Mouse (Mus musculus) liver, adult 2 months (tissue): Measurements from ENCODE around the gene Pcp2. TPM values are rescaled to one million over a fixed set of nuclear protein-coding genes. Genes with fewer than 3 reads are reported as not detected.
A peak's percentile ranks its signal among the peaks of the same experiment; 100 is the strongest.

Experiments
- DNase-seq: peaks from one replicate; pipeline ENCODE4 v3.0.0-alpha.2; 2011; ENCODE audit warnings: low read depth, low spot score; ENCODE audit errors: extremely low read depth
- H3K27ac ChIP-seq: fragments of 200-500 bp; replicated peaks from 2 replicates; pipeline ENCODE4 v1.5.1; 2012; ENCODE audit warnings: low read depth, mild to moderate bottlenecking, control low read depth, inconsistent platforms, low read length; ENCODE audit not compliant: insufficient read depth
- H3K27me3 ChIP-seq: fragments of 200-500 bp; 2 replicates; pipeline ENCODE4 v1.6.1; 2012; ENCODE audit warnings: mild to moderate bottlenecking, moderate library complexity, low read length, inconsistent platforms; ENCODE audit not compliant: control insufficient read depth, insufficient read depth
- H3K36me3 ChIP-seq: fragments of 200-500 bp; 2 replicates; pipeline ENCODE4 v1.6.1; 2012; ENCODE audit warnings: low read length, inconsistent platforms; ENCODE audit not compliant: control insufficient read depth, insufficient read depth
- H3K4me1 ChIP-seq: fragments of 200-500 bp; 2 replicates; pipeline ENCODE4 v1.6.1; 2011; ENCODE audit warnings: low read length; ENCODE audit not compliant: control insufficient read depth, insufficient read depth
- H3K4me3 ChIP-seq: fragments of 200-500 bp; 2 replicates; pipeline ENCODE4 v1.5.1; 2011; ENCODE audit warnings: low read depth, mild to moderate bottlenecking, control low read depth, low read length, moderate library complexity; ENCODE audit not compliant: insufficient read depth
- H3K79me2 ChIP-seq: fragments of 200-500 bp; 2 replicates; pipeline ENCODE4 v1.6.1; 2012; ENCODE audit warnings: inconsistent platforms, mild to moderate bottlenecking, low read length, moderate library complexity; ENCODE audit not compliant: control insufficient read depth, insufficient read depth
- H3K9ac ChIP-seq: fragments of 200-500 bp; 2 replicates; pipeline ENCODE4 v1.6.1; 2012; ENCODE audit warnings: low read depth, mild to moderate bottlenecking, control low read depth, inconsistent platforms, low read length
- CTCF ChIP-seq: fragments of 200-500 bp; IDR thresholded peaks from 2 replicates; pipeline ENCODE4 v1.5.1; 2011; ENCODE audit warnings: low read depth, low read length, control low read depth
- POLR2A ChIP-seq: fragments of 200-500 bp; IDR thresholded peaks from 2 replicates; pipeline ENCODE4 v1.6.1; 2011; ENCODE audit warnings: low read length, control low read depth; ENCODE audit not compliant: insufficient read depth; ENCODE audit errors: extremely low read depth
- WGBS: fragments of 180-500 bp; shearing (Covaris S2); methylation state at CpG from one replicate; pipeline ENCODE4 v1.1.7; 2018; 5-methylcytosine and 5-hydroxymethylcytosine counted together
- polyA plus RNA-seq: library from polyadenylated mRNA; depleted of rRNA; stranded (reverse); fragments of >200 nt; gene quantifications from 2 replicates; pipeline ENCODE4 v1.2.3, GENCODE M21; 2012
- total RNA-seq: library from RNA; depleted of rRNA; stranded (reverse); fragments of >200 nt; gene quantifications from 2 replicates; pipeline ENCODE4 v1.2.3, GENCODE M21; 2014

Gene Pcp2
- total and polyA plus RNA-seq, 2 experiments, result not detected

DNA sequence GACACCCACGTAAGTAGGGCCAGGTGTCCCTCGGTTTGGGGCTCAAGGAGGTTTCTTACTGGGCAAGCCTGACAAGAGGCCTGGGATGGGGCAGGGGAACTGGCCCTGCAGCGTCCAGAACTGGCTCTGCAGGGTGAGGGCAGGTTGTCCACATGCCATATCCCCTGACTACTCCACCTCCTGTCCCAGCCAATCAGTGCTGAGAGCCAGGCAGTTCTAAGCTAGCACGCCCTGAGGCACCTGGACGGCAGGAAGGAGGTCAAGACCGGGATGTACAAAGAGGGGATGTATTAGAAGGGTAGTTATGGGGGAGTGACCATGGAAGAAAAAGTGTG is 15.6 kb downstream of the Pcp2 start:
- no peaks in the 10 kb centered on the region for H3K79me2 ChIP-seq
- H3K27me3 ChIP-seq, result no peaks in the 10 kb centered on the region
- no peak for TF ChIP-seq POLR2A
- no peak for TF ChIP-seq CTCF
- H3K27ac ChIP-seq, result peak overlapping the region; percentile 49
- 57% methylated on average over 6 of the region's 6 CpGs for WGBS
- peaks cover 9% of the 10 kb centered on the region for H3K4me1 ChIP-seq
- DNase-seq, result peak; percentile 67
- H3K9ac ChIP-seq, result no peak overlapping the region
- peaks cover 8% of the 10 kb centered on the region; the same call in 1 of the 2 replicates for H3K36me3 ChIP-seq
- H3K4me3 ChIP-seq, result no peak overlapping the region

DNA sequence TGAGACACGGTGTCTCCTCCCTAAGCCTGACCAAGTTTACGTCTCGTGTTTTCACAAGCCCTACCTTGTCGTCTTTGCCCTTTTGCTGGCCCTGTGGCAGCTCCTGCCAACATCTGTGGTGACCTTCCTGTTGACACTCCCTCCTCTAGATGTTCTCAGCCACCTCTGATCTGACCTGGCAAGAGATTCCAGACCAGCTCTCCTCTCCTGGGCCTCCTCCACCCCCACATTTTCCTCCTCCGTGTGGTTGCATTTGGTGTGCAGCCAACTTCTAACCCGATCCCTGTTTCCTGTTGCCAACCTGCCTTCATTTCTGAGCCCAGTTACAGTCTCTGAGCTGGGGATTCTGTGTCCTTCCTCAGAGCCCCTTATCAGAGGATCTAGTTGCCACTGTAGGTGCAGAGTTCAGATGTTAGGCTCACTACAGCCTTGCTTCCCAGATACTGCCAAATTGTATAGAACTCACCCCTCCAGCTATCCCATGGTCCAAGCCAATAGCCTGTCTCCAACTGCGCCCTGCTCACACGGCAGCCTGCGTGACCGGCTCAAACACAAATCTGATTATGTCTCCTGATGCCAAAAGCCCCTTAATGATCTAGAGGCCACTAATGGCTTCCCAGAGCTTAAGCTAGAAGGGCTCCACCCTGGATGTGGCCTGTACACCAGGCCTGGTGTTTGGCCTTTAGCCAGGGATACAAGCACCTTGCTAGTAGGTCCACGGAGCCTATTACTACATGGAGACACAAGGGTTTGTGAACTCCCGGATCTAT is 16.1 kb downstream of the Pcp2 start:
- TF ChIP-seq CTCF, result no peak
- no peak for TF ChIP-seq POLR2A
- H3K79me2 ChIP-seq, result no peaks in the 10 kb centered on the region
- H3K27ac ChIP-seq, result peak overlapping the region; percentile 49
- peaks cover 9% of the 10 kb centered on the region for H3K4me1 ChIP-seq
- DNase-seq, result peak; percentile 85
- H3K27me3 ChIP-seq, result no peaks in the 10 kb centered on the region
- H3K36me3 ChIP-seq, result peaks cover 6% of the 10 kb centered on the region; the same call in 1 of the 2 replicates
- H3K9ac ChIP-seq, result no peak overlapping the region
- 45% methylated on average over 12 of the region's 12 CpGs for WGBS
- H3K4me3 ChIP-seq, result no peak overlapping the region

DNA sequence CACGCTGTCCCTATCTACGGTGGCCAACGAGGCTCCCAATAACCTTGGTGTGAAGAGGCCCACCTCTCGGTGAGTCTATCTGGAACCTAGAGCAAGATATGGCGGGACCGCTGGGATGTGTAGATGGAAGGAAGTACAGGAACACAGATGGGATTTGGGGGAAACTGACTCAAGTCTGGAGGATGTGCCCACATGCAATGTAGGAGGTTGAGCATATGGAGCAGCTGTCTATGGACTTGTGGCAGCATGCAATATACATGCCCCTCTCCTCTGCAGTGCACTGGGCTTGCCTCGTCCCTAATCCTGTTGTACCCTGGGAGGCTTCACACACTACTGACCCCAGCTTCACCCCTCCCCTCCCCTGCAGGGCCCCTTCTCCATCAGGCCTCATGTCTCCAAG is 17.5 kb downstream of the Pcp2 start:
- TF ChIP-seq POLR2A (no peak), CTCF (no peak)
- H3K36me3 ChIP-seq, result peaks cover 10% of the 10 kb centered on the region
- DNase-seq, result no peak
- H3K9ac ChIP-seq, result no peak overlapping the region
- H3K4me1 ChIP-seq, result peaks cover 9% of the 10 kb centered on the region
- H3K27me3 ChIP-seq, result no peaks in the 10 kb centered on the region
- 91% methylated on average over 7 of the region's 7 CpGs for WGBS
- no peaks in the 10 kb centered on the region for H3K79me2 ChIP-seq
- no peak overlapping the region for H3K27ac ChIP-seq
- no peak overlapping the region for H3K4me3 ChIP-seq

DNA sequence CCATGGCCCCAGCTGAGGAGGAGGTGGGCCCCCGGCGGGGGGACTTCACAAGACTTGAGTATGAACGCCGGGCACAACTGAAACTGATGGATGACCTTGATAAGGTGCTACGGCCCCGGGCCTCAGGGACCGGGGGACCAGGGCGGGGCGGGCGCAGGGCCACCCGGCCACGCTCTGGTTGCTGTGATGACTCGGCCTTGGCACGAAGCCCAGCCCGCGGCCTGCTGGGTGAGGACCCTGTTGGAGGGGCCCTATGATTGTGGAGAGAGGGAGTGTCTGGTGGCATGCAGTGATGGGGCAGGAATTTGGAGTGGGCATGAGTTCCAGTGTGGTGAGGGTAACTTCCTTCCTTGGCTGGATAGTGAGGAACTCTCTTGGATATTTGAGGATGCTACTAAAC is 18.8 kb downstream of the Pcp2 start:
- H3K4me1 ChIP-seq, result peaks cover 9% of the 10 kb centered on the region
- TF ChIP-seq POLR2A (no peak), CTCF (no peak)
- H3K27ac ChIP-seq, result no peak overlapping the region
- H3K27me3 ChIP-seq, result no peaks in the 10 kb centered on the region
- 75% methylated on average over 12 of the region's 16 CpGs for WGBS
- no peak overlapping the region for H3K9ac ChIP-seq
- H3K36me3 ChIP-seq, result peaks cover 18% of the 10 kb centered on the region
- DNase-seq, result no peak
- no peaks in the 10 kb centered on the region for H3K79me2 ChIP-seq
- H3K4me3 ChIP-seq, result no peak overlapping the region

GRCm38 (mm10) chr8:3603439-3603838 is 21.9 kb downstream of the Pcp2 start:
- peaks cover 16% of the 10 kb centered on the region for H3K36me3 ChIP-seq
- 76% methylated on average over 13 of the region's 13 CpGs for WGBS
- H3K27me3 ChIP-seq, result no peaks in the 10 kb centered on the region
- DNase-seq, result no peak
- H3K9ac ChIP-seq, result no peak overlapping the region
- H3K4me1 ChIP-seq, result no peaks in the 10 kb centered on the region
- no peaks in the 10 kb centered on the region for H3K79me2 ChIP-seq
- TF ChIP-seq CTCF (no peak), POLR2A (no peak)
- H3K4me3 ChIP-seq, result no peak overlapping the region
- no peak overlapping the region for H3K27ac ChIP-seq

GRCm38 (mm10) chr8:3600401-3600800 is 24.9 kb downstream of the Pcp2 start:
- no peak overlapping the region for H3K9ac ChIP-seq
- 74% methylated on average over 6 of the region's 6 CpGs for WGBS
- H3K36me3 ChIP-seq, result peaks cover 16% of the 10 kb centered on the region
- no peaks in the 10 kb centered on the region; the same call in 1 of the 2 replicates for H3K79me2 ChIP-seq
- H3K4me1 ChIP-seq, result no peaks in the 10 kb centered on the region
- H3K27ac ChIP-seq, result no peak overlapping the region
- peak; percentile 43 for DNase-seq
- H3K27me3 ChIP-seq, result no peaks in the 10 kb centered on the region
- TF ChIP-seq CTCF (no peak), POLR2A (no peak)
- no peak overlapping the region for H3K4me3 ChIP-seq
